Mouse (Mus musculus) spleen, adult 2 months (tissue): ENCODE measurements around the gene Gm17490.
"Not testable (repeated sequence)": the region's sequence is repeated elsewhere in the genome, so short reads cannot be mapped to it uniquely, and the experiment has no call there.

Source experiments
- CTCF ChIP-seq: fragments of 200-500 bp; IDR thresholded peaks from 2 replicates; pipeline ENCODE4 v1.5.1; 2011; ENCODE audit warnings: mild to moderate bottlenecking, inconsistent platforms; ENCODE audit not compliant: insufficient read depth, insufficient read length, insufficient replicate concordance; ENCODE audit errors: extremely low read depth
- POLR2A ChIP-seq: fragments of 200-500 bp; IDR thresholded peaks from 2 replicates; pipeline ENCODE4 v1.6.1; 2011; ENCODE audit warnings: low read depth, low read length, inconsistent platforms

GRCm38 (mm10) chr2:11612939-11613338 is 13.1 kb downstream of the Gm17490 start:
- not testable (repeated sequence) for TF ChIP-seq CTCF, POLR2A
